Mouse (Mus musculus): ENCODE results near the gene Wdr89. TPM values are rescaled to one million over a fixed set of nuclear protein-coding genes. Genes with fewer than 3 reads are reported as not detected.

Gene Wdr89
- total and polyA plus RNA-seq, 2 experiments from 2014 or later = 3.9 to 4.6 TPM

DNA sequence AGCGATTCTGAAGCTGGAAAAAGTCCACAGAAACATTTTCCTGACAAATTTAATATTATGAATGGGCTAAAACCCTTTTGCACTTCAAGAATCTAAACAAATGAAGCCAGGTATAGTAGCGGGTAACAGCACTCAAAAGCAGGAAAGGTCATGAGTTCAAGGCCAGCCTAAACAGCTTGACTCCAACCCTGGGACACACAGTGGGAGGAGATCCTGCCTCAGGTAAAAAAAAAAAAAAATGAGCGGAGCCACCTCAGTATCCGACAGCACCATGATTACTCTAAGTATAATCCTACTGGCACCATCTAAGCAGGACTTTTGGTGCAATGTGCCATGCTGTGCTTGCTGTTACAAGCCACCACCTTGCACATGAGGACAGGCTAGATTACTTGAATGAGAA is 75.5 kb downstream of the Wdr89 start:
- Histone ChIP-seq H3K36me3 (replicated peaks; ENCODE audit: control insufficient read depth, insufficient read depth, low read length) (peaks cover 29% of the 10 kb centered on the region), H3K4me2 (ENCODE audit: low read depth, low read length) (peak overlapping the region; percentile 87; the same call in 1 of the 2 replicates), H3K27ac (ENCODE audit: low read depth) (no peak overlapping the region), H3K9ac (replicated peaks; ENCODE audit: low read depth, low read length) (no peak overlapping the region), H3K27me3 (ENCODE audit: control insufficient read depth, insufficient read depth, low read length) (no peaks in the 10 kb centered on the region), H3K4me3 (ENCODE audit: low read depth, low read length) (no peak overlapping the region), H3K9me3 (replicated peaks; ENCODE audit: control insufficient read depth, low read length) (no peaks in the 10 kb centered on the region), H3K4me1 (ENCODE audit: control insufficient read depth, insufficient read depth) (peaks cover 8% of the 10 kb centered on the region; the same call in 1 of the 2 replicates)
- DNase-seq (ENCODE audit: low spot score) (no peak), ATAC-seq (ENCODE audit: insufficient read depth, low read depth) (no peak)
- TF ChIP-seq CTCF (IDR thresholded peaks at IDR 0.05; ENCODE audit: low read depth) = no peak
- WGBS = 81% methylated on average over 4 of the region's 4 CpGs

DNA sequence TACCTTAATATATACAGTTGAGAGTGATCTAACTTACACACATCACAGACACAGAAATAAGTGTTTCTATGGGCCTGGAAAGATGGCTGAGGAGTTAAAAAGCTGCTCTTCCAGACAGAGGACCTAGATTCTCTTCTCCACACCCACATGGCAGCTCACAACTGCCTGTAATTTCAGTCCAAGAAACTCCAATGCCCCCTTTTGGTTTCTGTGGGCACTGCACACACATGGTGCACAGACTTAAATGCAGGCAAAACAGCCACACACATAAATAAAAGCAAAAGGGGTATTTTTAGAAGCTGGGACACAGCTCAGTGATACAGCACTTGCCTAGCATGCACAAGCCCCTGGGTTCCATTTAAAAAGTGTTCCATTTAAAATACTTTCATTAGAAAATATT is 81.8 kb downstream of the Wdr89 start:
- no peak for ATAC-seq (ENCODE audit: insufficient read depth, low read depth)
- no peak overlapping the region for H3K9ac ChIP-seq (replicated peaks; ENCODE audit: low read depth, low read length)
- no peaks in the 10 kb centered on the region for H3K4me1 ChIP-seq (ENCODE audit: control insufficient read depth, insufficient read depth)
- TF ChIP-seq EP300 (IDR thresholded peaks at IDR 0.05; ENCODE audit: low read depth) (no peak), CTCF (IDR thresholded peaks at IDR 0.05; ENCODE audit: low read depth) (no peak)
- H3K27me3 ChIP-seq (ENCODE audit: control insufficient read depth, insufficient read depth, low read length) = no peaks in the 10 kb centered on the region
- no peak for DNase-seq (ENCODE audit: low spot score)
- H3K9me3 ChIP-seq (replicated peaks; ENCODE audit: control insufficient read depth, low read length) = no peaks in the 10 kb centered on the region
- no peak overlapping the region for H3K27ac ChIP-seq (ENCODE audit: low read depth)
- H3K36me3 ChIP-seq (replicated peaks; ENCODE audit: control insufficient read depth, insufficient read depth, low read length) = peaks cover 43% of the 10 kb centered on the region
- no peak overlapping the region for H3K4me2 ChIP-seq (ENCODE audit: low read depth, low read length)
- no peak overlapping the region for H3K4me3 ChIP-seq (ENCODE audit: low read depth, low read length)

DNA sequence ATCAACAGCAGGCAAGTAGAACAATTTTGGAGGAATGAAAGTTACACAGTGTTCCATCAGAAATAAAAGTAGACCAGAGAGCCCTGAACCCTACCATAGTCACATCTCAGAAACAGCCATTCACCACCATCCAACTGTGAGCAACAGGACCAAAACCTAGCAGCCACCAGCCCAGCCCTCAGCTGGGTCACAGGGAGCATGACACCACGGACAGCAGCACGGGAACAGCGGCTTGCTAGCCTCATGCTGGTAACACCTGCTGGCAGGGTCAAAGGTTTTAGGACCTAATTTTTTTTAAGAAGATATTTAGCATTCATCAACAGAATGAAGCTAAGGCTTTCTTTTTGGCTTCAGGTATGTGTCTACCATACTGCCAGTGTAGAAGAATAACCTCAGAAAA is 85.6 kb downstream of the Wdr89 start:
- Histone ChIP-seq H3K4me2 (ENCODE audit: low read depth, low read length) (no peak overlapping the region), H3K27me3 (ENCODE audit: control insufficient read depth, insufficient read depth, low read length) (no peaks in the 10 kb centered on the region), H3K36me3 (replicated peaks; ENCODE audit: control insufficient read depth, insufficient read depth, low read length) (0 out of 2 replicates have a peak, but pooled peaks cover 20% of the 10 kb centered on the region), H3K9ac (replicated peaks; ENCODE audit: low read depth, low read length) (no peak overlapping the region), H3K4me3 (ENCODE audit: low read depth, low read length) (no peak overlapping the region), H3K27ac (ENCODE audit: low read depth) (no peak overlapping the region), H3K9me3 (replicated peaks; ENCODE audit: control insufficient read depth, low read length) (no peaks in the 10 kb centered on the region), H3K4me1 (ENCODE audit: control insufficient read depth, insufficient read depth) (peaks cover 7% of the 10 kb centered on the region; the same call in 1 of the 2 replicates)
- ATAC-seq (ENCODE audit: insufficient read depth, low read depth) (no peak), DNase-seq (ENCODE audit: low spot score) (no peak)
- 67% methylated on average over 3 of the region's 3 CpGs for WGBS
- TF ChIP-seq EP300 (IDR thresholded peaks at IDR 0.05; ENCODE audit: low read depth) (no peak), CTCF (IDR thresholded peaks at IDR 0.05; ENCODE audit: low read depth) (no peak)

Other genes with a start within 250 kb of the Wdr89 start
- gene Ppp2r5e, start 73.3 kb downstream of the Wdr89 start, total RNA-seq (2014; rRNA removed; ENCODE audit: low replicate concordance) = 7.5 and 11.5 TPM in 2 replicates
- 7.5 and 9.5 TPM in 2 replicates for gene Ppp2r5e, start 73.3 kb downstream of the Wdr89 start, polyA plus RNA-seq (2015; fragmentation: Nextera tagmentation; extraction: Ambion mirVana)
- 28.4 and 38.1 TPM in 2 replicates for gene Sgpp1, start 66.2 kb upstream of the Wdr89 start, total RNA-seq (2014; rRNA removed; ENCODE audit: low replicate concordance)
- gene Sgpp1, start 66.2 kb upstream of the Wdr89 start, polyA plus RNA-seq (2015; fragmentation: Nextera tagmentation; extraction: Ambion mirVana) = 10.2 and 10.4 TPM in 2 replicates
- gene Syne2, start 148.6 kb upstream of the Wdr89 start, total RNA-seq (2014; rRNA removed; ENCODE audit: low replicate concordance) = 34.7 and 58.7 TPM in 2 replicates
- gene Syne2, start 148.6 kb upstream of the Wdr89 start, polyA plus RNA-seq (2015; fragmentation: Nextera tagmentation; extraction: Ambion mirVana) = 22.7 and 22.9 TPM in 2 replicates